ENCODE assay signal across 8 mouse cellular contexts in genomic region chr15:7134454-7135052, GRCm38 (mm10). TPM values are rescaled to one million over a fixed set of nuclear protein-coding genes. Genes with fewer than 3 reads are reported as not detected.
DNase-seq lines count a peak whose midpoint lies in the region; ATAC-seq and TF ChIP-seq lines count a peak whose summit lies in the region.

No protein-coding gene starts in this region.

- no peak overlapping the region for H3K9ac ChIP-seq in hindbrain, embryonic 13.5 days

- no peak overlapping the region for H3K4me2 ChIP-seq in hindbrain, embryonic 13.5 days

- intact Hi-C loops in heart, postnatal 10 days (cut with DNase I), result loop anchor here (2.0 to 5.0 kb wide), 2 partner anchors 226 to 308 kb away; no protein-coding TSS in a partner anchor

- H3K4me1 ChIP-seq in hindbrain, embryonic 10.5 days (replicated peaks), result peaks cover 26% of the 10 kb centered on the region
- peaks cover 20% of the 10 kb centered on the region for H3K4me1 ChIP-seq in hindbrain, embryonic 13.5 days (replicated peaks)
- peaks cover 6% of the 10 kb centered on the region; the same call in 1 of the 2 replicates for H3K4me1 ChIP-seq in thymus, adult 2 months (replicated peaks; ENCODE audit: control insufficient read depth, insufficient read depth, low read length)

- WGBS in hindbrain, embryonic 10.5 days, result 64% methylated on average over 11 of the region's 11 CpGs
- 56% methylated on average over 11 of the region's 11 CpGs for WGBS in hindbrain, embryonic 13.5 days
- 62% methylated on average over 11 of the region's 11 CpGs for WGBS in thymus, adult 2 months

- TF ChIP-seq POLR2A in thymus, adult 2 months (IDR thresholded peaks at IDR 0.05; ENCODE audit: control insufficient read depth, extremely low read depth, insufficient read depth, low read length, poor library complexity), result no peak

- peaks cover 19% of the 10 kb centered on the region for H3K27me3 ChIP-seq in hindbrain, embryonic 10.5 days (ENCODE audit: insufficient read depth, poor library complexity, severe bottlenecking)
- H3K27me3 ChIP-seq in hindbrain, embryonic 13.5 days, result peaks cover 11% of the 10 kb centered on the region; the same call in 1 of the 2 replicates
- H3K27me3 ChIP-seq in thymus, adult 2 months (ENCODE audit: control insufficient read depth, insufficient read depth, low read length), result peaks cover 1% of the 10 kb centered on the region; the same call in 1 of the 2 replicates

- H3K4me3 ChIP-seq in hindbrain, embryonic 10.5 days, result no peak overlapping the region
- H3K4me3 ChIP-seq in hindbrain, embryonic 13.5 days, result no peak overlapping the region
- no peak overlapping the region for H3K4me3 ChIP-seq in thymus, adult 2 months (ENCODE audit: control insufficient read depth, insufficient read depth, low read length)

- no peak for ATAC-seq in hindbrain, embryonic 13.5 days (ENCODE audit: low FRiP score)
- ATAC-seq in erythroblast, adult 5-6 weeks (replicated peaks; ENCODE audit: low FRiP score, poor library complexity, severe bottlenecking), result no peak

- no peak for TF ChIP-seq CTCF in thymus, adult 2 months (IDR thresholded peaks at IDR 0.05; ENCODE audit: borderline replicate concordance, control insufficient read depth, extremely low read depth, insufficient read depth, low read length, poor library complexity)

- H3K36me3 ChIP-seq in hindbrain, embryonic 10.5 days, result no peaks in the 10 kb centered on the region
- no peaks in the 10 kb centered on the region for H3K36me3 ChIP-seq in hindbrain, embryonic 13.5 days
- no peaks in the 10 kb centered on the region for H3K36me3 ChIP-seq in thymus, adult 2 months (ENCODE audit: control insufficient read depth, insufficient read depth, low read length)

- no peak overlapping the region for H3K27ac ChIP-seq in hindbrain, embryonic 10.5 days
- no peak overlapping the region for H3K27ac ChIP-seq in hindbrain, embryonic 13.5 days
- no peak overlapping the region for H3K27ac ChIP-seq in thymus, adult 2 months (ENCODE audit: control insufficient read depth, insufficient read depth, low read length)

- H3K9me3 ChIP-seq in hindbrain, embryonic 10.5 days, result no peaks in the 10 kb centered on the region
- H3K9me3 ChIP-seq in hindbrain, embryonic 13.5 days, result no peaks in the 10 kb centered on the region

- DNase-seq in hindbrain, embryonic 10.5 days (ENCODE audit: low spot score), result peak; percentile 31
- DNase-seq in thymus, postnatal 25 days, result peak; percentile 3
- no peak for DNase-seq in thymus, adult 2 months
- peak; percentile 58 to 67 for DNase-seq in heart, postnatal 10 days
- DNase-seq in MN1 (ENCODE audit: low spot score), result no peak
- DNase-seq in kidney, adult 18-20 months, result no peak

RNA-seq across cellular contexts. Expression of gene Lifr, which starts 44.1 kb away (rescaled TPM):
- polyA plus RNA-seq in hindbrain, embryonic 10.5 days (2016; fragmentation: Nextera tagmentation; extraction: Ambion mirVana), result 11.0 and 13.4 TPM in 2 replicates
- polyA plus RNA-seq in hindbrain, embryonic 13.5 days (2015; fragmentation: Nextera tagmentation; extraction: Ambion mirVana), result 17.2 and 19.1 TPM in 2 replicates
- 39.2 and 44.4 TPM in 2 replicates for polyA plus RNA-seq in thymus, adult 2 months (2012; rRNA removed)
- total RNA-seq in heart, postnatal 10 days (2021), result 10 to 100 TPM; 50.2 to 54.0 TPM
- 0.19 and 2.3 TPM in 2 replicates for total RNA-seq in erythroblast, adult 5-6 weeks (2015; ENCODE audit: low replicate concordance)
- total RNA-seq in erythroblast, adult 5-6 weeks (2017; ENCODE audit: low replicate concordance), result 0.60 and 0.70 TPM in 2 replicates

Comparison
In these comparisons a context has a peak if more than half of its experiments do, and no peak if none do; other contexts are left out.
1. DNase-seq: peak in hindbrain, embryonic 10.5 days (single experiment), thymus, postnatal 25 days (single experiment) and heart, postnatal 10 days (2 of 2); none in thymus, adult 2 months (single experiment), MN1 (single experiment) and kidney, adult 18-20 months (single experiment).